Mouse (Mus musculus) lung, postnatal 0 days (tissue): Measurements from ENCODE around the gene Ost4.

Source experiments
- CTCF ChIP-seq: IDR thresholded peaks from 2 replicates; pipeline ENCODE4 v1.5.1; 2016; ENCODE audit warnings: antibody characterized with exemption, mild to moderate bottlenecking
- EP300 ChIP-seq: IDR thresholded peaks from 2 replicates; pipeline ENCODE4 v1.6.1; 2016; ENCODE audit warnings: antibody characterized with exemption, mild to moderate bottlenecking, control low read depth

- TF ChIP-seq CTCF (no peak), EP300 (no peak)
These were observed 7.3 kb upstream of the Ost4 start for GRCm38 (mm10) chr5:30914849-30915248.
